Mouse (Mus musculus): ENCODE measurements at regions not wholly inside any gene's neighbourhood (a gene's known extent, or its start where the extent isn't known, plus 50 kb on each side); places are given as distances from the start of the nearest gene placed in this dataset.

DNA sequence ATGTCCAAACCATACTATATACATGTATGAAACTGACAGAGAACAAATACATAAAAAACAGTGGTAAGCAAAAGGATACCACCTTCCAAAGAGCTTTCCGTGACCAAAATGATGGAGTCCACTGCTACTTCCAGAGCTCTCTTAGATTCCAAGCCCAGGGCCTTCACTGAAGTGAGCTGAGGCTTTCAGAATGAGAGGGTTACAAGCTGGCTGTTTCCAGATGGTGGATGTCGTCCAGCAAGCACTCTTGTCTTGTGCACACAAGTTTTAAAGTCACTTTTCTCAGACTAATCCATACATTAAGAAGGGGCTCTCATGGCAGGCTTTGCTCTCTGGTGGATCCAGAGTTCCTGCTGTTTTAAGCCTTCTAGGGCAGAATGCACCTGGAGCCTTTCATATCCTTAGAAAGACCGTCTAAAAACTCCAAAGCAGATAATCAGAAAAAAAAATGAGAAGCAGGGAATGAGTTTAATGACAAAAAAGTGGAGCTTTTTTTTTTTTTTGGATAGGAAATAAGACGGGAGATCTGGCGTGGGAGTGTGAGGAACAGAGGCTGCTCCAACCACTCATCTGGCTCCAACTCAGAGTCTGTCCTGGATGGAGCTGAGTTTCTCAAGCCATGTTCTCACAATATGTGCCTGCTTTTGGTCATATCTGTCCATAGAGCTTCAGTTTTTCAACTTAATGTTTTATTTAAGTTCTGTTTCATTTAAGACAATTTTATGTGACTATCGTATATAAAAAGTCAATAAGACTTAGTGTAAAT lies 281.9 kb upstream of the Mmadhc start:
- TF ChIP-seq CTCF (IDR thresholded peaks at IDR 0.05; ENCODE audit: borderline replicate concordance, insufficient read depth, low read length), result no peak
- no peak for TF ChIP-seq POLR2A (IDR thresholded peaks at IDR 0.05; ENCODE audit: low read depth, low read length)
